Mouse (Mus musculus): ENCODE results near the gene Mas1.
"Not testable (repeated sequence)": the region's sequence is repeated elsewhere in the genome, so short reads cannot be mapped to it uniquely, and the experiment has no call there.

The Mas1 gene

DNA sequence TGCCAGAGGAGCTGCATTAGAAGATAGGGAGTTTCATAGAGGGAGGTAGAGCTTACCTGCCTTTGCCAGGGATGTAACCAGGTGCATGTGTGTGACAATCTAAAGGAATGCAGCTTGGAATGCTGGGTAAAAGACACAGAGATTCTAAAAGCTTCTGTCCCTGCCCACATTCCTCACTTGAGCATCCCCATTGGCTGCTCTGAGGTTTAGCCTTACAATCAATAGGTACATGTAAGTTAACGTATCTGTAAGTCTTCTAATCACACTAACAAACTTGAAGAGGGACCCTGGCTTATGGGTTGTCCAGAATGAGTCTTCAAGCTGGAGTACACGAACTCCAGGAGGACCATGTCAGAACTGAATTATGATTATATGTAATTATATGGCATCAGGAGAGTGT lies at the start of gene Mas1:
TSS of gene Mas1 (minus strand) at position 101 of the 400 bp plus-strand sequence.
- DNase-seq, result no peak

DNA sequence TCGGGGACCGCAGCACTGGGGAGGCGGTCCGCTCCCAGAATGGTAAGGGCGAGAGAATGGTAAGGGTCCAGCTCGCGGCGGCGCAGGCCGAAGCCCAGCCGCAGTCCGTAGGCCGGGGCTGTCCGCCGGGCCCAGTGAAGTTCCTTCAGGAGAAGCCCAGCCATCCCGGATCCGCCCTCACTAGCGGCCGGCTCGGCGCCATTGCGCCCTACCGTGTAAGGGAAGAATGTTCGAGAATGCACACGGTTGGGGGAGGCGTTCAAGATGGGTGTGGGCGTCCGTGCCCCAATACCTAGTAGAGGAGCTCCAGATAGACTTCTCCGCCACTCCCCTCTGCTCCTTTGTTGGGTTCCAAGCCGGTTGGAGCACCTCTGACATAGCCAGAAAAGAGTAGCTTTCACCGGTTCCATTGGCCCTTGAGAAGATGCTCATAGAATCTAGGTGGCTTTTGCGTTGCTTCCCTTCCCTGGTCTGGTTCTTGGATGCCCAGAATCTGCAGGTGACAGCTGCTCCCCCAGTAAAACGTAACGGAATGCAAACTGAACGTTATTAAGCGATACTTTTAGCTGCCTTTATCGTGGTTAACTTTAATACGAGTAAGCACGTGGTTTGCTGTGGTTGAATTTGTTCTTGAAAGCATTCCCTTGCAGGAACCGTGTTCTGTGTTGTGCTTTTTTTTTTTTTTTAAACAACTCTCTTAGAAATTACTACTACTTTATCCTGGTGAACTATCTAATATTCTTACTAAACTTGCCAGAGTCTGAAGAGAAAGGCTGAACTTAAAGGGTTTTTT lies 48.8 kb upstream of the Mas1 start:
- no peak for DNase-seq

DNA sequence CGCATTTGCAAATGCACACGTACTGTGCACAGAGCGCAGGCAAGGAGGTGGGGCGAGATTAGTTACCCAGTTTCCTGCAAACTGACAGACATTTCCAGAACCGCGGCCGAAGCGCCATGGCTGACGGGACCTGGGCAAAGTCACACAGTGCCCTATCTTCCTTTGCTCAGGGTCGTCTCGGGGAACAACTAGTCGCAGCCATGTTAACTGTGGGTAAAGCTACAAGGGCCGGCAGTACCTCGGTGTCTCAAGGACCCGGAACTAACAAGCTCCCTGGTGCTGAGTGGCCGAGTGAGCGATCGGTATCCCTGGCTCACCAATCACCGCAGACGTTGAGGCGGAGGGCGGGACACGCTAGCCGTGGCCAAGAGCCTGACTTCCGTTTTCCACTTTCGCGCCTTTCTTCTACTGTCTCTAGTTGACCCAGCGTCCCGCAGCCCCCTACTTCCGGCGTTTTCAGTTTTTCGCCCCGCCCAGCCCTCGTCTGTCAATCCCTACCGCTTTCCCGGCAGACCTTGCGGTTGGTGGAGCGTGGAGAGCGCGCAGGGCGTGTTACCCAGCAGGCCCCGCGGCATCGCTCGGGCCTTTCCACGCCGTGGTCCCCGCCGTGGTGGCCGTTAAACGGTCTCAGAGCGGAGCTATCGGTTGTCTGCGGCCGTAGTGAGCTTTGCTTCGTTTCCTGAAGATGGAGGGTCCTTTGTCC lies 48.1 kb upstream of the Mas1 start, which contains the start of gene Mrpl18:
TSS of gene Mrpl18 (minus strand) at position 465 of the 703 bp plus-strand sequence.
- DNase-seq, result peak; percentile 96 to 99

DNA sequence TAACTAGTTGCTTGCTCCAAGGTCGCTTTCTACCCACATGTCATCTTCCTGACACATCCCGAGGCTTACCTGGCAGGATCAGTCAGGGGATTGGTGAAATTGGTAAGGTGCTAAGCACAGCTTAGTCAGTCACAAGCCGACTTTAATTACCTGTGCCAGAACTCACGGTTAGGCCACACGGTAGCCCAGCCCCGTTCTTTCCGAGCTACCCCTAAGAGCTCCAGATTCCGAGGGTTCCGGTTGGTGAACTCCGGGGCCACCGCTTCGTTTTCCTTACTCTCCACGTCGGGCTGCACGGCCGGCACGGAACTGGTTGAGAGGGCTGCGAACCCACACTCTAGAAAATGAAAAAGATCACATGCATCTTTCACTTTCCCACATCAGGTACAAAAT lies 47.5 kb upstream of the Mas1 start, which contains the start of gene Tcp1:
TSS of gene Tcp1 (plus strand) at position 214 of the 393 bp plus-strand sequence.
- no peak for DNase-seq

DNA sequence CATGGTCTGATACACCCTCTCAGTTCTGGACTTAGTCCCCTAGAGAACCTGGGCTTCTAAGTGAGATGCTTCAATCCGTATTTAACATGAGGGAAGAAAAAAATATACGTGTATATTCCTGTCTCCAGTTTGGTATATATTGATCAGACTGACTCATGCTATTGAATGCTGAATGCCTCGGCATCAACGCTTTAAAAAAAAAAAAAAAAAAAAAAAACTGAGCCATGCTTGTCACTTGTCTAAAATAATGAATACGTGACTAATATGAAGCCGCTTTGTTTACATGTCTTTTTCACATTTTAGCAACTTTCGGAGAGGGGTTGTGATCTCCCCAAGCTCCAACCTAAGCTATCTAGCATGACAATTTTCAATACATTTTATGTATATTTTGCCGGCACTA lies 42.4 kb upstream of the Mas1 start:
- DNase-seq, result no peak

DNA sequence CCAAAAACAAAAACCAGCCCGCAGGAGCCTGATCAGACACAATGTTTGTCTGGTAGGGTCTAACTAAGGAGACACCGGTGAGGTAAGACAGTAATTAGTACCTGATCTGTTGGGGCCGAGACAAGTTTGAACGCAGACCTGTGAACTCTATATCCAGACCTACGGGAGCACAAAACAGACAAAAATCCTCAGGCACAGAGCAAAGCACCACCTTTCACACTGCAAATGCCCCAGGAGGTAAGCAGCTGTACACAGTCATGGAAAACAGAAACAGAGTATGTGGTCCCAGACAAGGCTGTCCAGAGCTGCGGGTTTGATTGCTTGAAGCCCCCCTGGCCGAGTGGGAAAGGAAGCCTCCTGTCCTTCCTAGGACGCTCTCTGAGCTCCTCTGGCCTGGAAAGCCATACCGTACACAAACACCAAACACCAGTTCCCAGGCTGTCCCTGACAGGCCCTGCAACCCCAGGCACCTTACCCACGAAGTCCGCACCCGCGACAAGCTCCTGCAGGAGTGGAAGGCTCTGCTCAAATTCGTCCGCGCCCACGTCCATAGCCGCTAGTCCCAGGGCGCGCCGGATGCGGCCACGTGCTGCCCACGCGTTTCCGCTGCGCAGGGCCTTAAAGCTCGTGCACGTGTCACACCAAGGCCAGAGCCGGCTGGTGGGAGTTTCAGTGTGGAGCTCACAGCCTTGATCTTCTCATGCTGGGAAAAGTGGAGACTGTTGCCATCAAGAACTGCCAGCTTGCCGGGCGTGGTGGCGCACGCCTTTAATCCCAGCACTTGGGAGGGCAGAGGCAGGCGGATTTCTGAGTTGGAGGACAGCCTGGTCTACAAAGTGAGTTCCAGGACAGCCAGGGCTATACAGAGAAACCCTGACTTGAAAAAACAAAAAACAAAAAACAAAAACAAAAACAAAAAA lies 41.7 kb upstream of the Mas1 start, which contains the start of gene Pnldc1:
TSS of gene Pnldc1 (minus strand) at position 870 of the 920 bp plus-strand sequence.
- DNase-seq, result no peak

DNA sequence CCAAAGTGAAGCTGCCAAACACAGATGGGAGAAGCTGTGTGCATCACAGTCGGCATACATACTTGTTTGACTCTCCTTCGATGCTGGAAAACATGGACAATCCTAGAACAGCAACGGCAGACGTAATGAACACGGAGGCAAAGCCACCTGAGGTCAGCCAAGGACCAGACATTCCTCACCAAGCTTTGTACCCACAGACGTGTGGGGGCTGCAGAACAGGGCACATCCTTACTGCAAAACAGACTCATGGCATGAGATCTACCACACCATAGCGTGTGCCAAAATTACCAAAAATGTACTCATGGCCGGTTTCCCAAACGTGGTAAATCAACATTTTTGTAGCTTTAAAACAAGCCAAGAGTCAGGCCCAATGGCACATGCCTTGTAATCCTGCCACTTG lies 38.5 kb upstream of the Mas1 start:
- DNase-seq, result no peak

DNA sequence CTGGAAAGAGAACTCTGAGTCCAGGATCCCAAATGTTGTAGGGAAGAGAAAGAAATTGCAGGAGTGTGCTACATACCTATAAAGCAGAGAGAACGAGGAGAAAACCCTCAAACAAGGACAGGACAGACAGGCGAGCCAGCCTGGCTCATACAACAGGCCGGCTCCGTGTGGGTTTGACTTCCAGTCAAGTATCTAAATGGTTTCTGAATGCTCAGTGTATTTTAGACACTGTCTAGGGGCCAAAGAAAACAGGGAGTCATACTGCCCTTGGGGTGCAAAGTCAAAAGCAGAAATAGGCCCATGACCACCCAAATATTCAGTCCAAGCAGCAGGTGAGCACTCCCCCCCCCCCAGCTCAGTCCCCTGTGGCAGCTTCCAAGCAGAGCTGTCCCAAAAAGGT lies 37.9 kb upstream of the Mas1 start:
- no peak for DNase-seq

DNA sequence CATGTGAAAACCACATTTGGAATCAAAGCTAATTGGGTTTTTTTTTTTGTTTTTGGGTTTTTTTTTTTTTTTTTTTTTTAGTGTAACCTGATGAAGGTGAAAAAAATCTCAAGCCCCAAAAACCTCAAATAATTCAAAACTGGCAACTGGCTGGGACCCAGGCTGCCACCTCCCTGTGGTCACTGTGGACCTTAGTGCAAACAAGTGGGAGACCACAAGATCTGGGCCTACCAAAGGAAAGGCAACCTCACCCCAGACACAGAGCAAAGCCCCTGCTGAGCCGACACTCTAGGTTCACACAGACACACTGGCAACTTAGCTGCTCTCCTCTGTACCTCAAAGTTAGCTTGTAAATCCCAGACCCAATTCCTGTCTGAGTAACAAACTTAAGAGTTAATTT lies 36.4 kb upstream of the Mas1 start:
- DNase-seq, result no peak

DNA sequence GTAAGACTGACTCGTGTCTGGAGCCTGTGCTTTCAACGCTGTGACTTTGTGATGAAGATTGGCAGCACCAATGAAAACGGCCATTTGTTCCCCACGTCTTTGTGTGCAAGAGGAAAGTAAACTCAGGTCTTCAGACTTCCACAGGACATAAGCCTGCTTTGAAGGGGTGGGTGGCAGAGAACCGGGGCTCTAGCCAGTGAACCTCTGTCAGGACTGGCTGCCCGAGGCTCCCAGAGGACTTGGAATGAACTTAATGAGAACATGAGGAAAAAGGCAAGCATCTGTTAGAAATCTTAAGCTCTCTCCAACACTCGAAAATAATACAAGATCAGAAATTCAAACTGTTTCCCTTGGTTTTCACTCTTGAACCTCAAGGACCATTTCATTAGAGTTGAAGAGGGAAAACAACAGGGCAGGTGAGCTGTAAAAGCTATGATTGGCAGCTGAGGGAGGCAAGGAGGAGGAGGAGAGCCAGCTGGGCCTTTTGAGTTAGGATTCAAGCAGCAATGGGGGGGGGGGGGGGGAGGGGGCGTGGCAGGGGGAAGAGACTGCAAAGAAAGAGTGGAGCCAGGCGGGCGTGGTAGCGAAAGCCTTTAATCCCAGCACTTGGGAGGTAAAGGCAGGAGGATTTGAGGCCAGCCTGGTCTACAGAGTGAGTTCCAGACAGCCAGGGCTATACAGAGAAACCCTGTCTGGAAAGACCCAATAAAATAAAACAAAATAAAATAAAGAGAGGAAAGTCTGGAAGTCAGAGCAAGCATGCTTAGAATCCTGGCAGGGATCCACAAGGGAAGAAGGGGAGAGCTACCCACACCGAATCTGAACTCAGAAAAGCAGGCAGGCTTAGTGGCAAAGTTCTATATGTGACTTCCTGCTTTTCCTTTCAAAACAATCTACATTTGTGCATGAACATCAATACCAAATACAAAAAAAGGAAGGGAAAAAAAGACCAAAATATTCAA lies 35.7 kb upstream of the Mas1 start:
- DNase-seq, result no peak

DNA sequence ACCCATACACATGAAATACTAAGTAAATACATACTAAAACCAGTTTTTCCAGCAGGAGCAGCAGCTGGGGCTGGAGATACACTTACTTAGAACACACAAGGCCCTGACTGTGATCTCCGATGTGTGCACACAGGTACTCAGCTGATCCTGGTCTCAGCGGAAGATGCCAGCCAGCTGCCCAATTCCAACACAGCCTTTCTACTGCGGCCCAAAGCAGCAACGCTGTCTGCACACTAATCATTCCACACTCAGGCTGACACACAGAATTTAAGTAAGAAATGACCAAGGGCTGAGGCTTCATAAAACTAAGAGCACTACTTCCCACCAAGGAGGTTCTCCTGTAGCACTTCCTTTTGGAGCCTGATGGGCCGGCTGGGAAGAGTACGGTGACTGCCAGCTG lies 34.3 kb upstream of the Mas1 start:
- no peak for DNase-seq

DNA sequence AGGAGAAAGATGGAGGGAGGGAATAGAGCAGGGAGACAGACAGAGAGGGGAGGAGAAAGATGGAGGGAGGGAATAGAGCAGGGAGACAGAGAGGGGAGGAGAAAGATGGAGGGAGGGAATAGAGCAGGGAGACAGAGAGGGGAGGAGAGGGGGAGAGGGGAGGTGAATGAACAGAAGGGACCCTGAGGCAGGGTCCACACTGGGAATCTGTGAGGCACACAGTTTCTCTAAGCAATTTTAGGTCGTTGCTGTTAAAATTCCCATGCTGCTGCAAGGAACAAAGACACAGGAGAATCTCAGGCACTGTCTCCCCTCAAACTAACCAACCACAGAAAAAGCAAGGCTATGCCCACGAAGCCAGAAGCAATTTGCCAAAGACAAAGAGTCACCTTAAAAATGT lies 30.7 kb upstream of the Mas1 start:
- not testable (repeated sequence) for DNase-seq

DNA sequence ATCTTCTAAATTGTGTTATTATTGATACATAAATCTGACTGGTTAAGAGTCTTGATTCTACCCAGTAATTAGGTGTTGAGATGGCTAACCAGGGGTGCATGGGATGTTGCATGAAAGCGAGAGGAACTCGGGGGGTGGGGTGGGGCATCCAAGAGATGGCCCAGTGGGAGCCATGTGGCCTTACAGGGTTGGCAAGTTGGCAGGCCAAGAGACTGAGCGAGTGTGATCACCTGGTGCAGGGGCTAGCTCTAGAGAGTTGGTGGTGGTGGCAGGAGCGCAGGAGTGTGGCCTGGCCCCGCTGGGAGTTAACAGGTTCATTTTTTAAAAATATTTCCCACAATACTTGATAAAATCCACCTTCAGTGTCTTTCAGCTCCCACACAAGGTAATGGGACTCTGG lies 29.7 kb upstream of the Mas1 start:
- no peak for DNase-seq

DNA sequence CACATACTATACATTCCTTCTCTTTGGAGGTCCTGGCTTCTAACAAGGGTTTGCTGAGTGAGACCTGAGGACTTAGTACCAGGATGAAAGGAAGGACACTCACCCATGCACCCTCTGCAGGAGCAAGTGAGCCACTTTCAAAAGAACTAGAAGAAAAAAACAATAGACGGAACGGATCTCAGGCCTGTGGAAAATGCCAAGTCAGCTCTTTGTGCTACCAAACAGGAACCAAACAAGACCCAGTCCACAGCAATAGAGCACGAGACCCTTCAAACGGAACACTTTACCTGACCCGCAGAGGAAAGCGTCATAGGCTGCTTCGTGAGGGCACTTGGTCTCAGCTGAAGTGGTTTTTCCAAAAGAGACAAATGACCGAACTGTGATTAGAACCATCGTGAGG lies 24.1 kb upstream of the Mas1 start:
- DNase-seq, result no peak

DNA sequence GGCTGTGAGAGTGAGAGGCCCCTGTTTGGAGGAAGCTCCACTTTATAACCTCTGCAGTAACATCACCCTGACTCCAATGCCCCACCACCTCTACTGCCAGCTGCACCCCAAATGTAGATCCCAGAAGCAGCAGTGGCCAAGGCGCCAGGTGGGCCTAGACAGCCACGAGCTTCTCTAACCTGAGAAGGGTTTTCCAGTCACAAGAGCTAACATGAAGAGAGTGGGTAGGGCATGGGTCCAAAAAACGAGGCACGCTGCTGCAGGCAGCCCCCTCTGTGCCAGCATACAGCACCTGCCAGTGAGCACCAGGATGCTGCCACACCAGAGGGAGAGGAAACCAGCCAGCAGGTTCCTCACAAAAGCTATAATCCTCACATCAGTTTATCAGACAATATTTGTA lies 23.1 kb upstream of the Mas1 start:
- no peak for DNase-seq

DNA sequence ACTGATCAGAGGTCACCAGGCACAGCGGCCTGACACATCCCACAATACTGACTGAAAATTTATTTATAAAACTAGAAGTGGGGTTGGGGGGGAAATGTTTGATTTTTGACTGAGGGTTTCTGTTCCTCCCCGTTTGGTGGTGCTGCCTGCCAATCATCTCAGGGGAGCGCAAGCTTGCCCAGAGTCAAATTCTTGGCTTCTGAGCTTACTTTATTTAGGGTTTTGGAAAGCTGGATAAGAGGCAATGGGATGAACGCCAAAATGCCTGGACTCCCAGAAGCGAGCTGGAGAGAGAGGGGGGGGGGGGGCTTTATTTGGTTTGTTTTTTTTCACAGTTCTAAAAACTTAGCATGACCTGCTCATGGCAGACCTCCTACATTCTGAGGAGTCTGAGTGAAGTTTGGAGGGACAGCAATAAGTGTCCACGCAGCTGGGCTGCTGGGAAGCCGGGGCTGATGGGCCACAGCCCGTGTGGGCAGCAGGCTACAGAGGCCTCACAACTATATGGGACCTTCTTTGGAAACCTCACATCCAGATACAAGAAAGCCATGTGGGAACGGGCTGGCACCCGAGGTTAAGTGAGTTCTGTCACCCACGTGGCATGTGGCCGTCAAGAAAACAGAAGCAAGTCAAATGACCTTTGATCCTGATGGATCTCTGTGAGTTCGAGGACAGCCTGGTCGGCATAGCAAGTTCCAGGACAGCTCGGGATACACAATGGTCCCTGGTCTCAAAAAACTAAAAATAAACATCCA lies 19.3 kb upstream of the Mas1 start:
- no peak for DNase-seq

DNA sequence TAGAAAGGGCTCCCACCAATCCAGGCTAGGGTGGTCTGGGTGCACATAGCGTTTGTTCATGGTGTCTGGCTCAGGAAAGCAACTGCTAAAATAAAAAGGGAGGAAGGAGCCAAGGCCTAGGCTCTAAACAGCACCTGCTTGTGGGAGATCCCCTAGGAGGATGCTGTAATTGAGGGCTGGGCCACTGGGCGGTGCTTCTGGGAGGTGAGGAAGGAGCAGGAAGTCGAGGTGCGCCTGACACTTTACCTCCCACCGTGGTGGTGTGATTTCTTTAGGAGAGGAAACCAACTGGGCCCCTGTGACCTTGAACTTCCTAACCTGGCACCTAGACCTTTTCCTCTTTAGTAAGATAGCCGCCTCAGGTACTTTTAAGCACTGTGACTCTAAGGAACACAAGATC lies 18.7 kb upstream of the Mas1 start:
- no peak for DNase-seq

DNA sequence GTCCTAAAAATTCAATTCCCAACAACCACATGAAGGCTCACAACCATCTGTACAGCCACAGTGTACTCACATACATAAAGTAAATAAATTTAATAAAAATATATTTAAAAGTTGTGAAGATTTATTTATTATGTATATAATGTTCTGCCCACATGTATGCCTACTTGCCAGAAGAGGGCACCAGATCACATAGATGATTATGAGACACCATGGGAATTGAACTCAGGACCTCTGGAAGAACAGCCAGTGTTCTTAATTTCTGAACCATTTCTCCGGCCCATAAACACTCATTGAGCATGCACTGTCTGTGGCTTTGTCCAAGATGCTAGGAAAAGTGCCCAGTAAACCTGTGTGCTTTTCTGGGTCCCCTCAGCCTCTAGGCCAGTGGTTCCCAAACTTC lies 13.3 kb upstream of the Mas1 start:
- no peak for DNase-seq

DNA sequence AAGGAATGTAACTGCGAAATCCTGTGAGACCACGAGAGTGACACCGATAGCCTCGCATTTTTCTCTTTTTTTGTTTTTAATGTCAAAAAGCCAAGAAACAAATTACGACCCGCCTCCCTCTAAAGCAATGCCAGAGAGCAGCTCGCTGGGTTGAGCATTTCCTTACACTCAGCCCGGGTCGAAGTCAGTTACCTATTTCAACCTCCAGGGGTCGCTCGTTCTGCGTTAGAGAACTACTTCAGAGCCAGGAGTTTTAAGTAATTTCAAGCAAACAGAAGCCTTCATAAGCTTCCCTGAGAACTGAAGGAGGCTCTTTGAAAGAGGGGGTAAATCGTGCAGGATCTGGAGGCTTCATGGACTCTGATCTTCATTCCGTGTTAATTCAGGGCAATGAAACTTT lies 12.2 kb upstream of the Mas1 start:
- peak; percentile 80 to 85 for DNase-seq

DNA sequence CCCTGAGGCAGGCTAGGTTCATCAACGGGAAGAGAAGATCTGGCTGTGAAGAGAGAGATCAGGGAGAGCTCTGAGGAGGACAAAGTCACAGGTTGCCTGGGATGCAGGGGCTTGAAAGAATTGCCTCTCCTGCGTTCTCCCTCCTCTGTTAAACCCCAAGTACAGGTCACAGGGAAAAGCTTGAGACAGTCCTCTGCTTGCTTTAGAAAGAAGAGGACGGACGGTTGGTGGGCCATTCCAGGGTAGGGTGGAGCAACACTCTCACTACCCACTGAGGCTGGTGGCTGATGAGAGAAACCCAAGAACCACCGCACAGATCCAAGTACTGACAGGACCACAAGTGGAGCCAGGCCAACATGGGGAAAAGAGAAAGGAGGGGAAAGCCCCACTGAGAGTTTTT lies 7.8 kb upstream of the Mas1 start, which contains the start of gene Mrgprh:
TSS of gene Mrgprh (plus strand) at position 301 of the 400 bp plus-strand sequence.
- no peak for DNase-seq

Data from cerebellum, adult 18-20 months (tissue).